Mouse (Mus musculus) thymus, adult 2 months (tissue): ENCODE data around the gene Plxnb2.

Experiments
- CTCF ChIP-seq: fragments of 200-500 bp; IDR thresholded peaks from 2 replicates; pipeline ENCODE4 v1.5.1; 2012; ENCODE audit warnings: mild to moderate bottlenecking, control low read depth, low read length, moderate library complexity, borderline replicate concordance; ENCODE audit not compliant: control insufficient read depth, poor library complexity, insufficient read depth; ENCODE audit errors: extremely low read depth
- POLR2A ChIP-seq: fragments of 200-500 bp; IDR thresholded peaks from 2 replicates; pipeline ENCODE4 v1.6.1; 2012; ENCODE audit warnings: mild to moderate bottlenecking, low read length, control low read depth, moderate library complexity; ENCODE audit not compliant: control insufficient read depth, poor library complexity, insufficient read depth; ENCODE audit errors: extremely low read depth

GRCm38 (mm10) chr15:89177576-89178259, 2.9 kb downstream of the Plxnb2 start:
- TF ChIP-seq POLR2A (no peak), CTCF (no peak)
